Mouse (Mus musculus) brain, embryonic 14.5 days (tissue): ENCODE results near the gene Cd70.

Experiments used
- CTCF ChIP-seq: fragments of 200-500 bp; IDR thresholded peaks from 2 replicates; pipeline ENCODE4 v1.5.1; 2012; ENCODE audit warnings: inconsistent platforms, mild to moderate bottlenecking, moderate library complexity, borderline replicate concordance; ENCODE audit not compliant: insufficient read depth, insufficient read length; ENCODE audit errors: extremely low read depth
- POLR2A ChIP-seq: fragments of 200-500 bp; IDR thresholded peaks from 2 replicates; pipeline ENCODE4 v1.6.1; 2012; ENCODE audit warnings: mild to moderate bottlenecking, inconsistent platforms, borderline replicate concordance; ENCODE audit not compliant: poor library complexity, insufficient read depth, insufficient read length, severe bottlenecking; ENCODE audit errors: extremely low read depth

DNA sequence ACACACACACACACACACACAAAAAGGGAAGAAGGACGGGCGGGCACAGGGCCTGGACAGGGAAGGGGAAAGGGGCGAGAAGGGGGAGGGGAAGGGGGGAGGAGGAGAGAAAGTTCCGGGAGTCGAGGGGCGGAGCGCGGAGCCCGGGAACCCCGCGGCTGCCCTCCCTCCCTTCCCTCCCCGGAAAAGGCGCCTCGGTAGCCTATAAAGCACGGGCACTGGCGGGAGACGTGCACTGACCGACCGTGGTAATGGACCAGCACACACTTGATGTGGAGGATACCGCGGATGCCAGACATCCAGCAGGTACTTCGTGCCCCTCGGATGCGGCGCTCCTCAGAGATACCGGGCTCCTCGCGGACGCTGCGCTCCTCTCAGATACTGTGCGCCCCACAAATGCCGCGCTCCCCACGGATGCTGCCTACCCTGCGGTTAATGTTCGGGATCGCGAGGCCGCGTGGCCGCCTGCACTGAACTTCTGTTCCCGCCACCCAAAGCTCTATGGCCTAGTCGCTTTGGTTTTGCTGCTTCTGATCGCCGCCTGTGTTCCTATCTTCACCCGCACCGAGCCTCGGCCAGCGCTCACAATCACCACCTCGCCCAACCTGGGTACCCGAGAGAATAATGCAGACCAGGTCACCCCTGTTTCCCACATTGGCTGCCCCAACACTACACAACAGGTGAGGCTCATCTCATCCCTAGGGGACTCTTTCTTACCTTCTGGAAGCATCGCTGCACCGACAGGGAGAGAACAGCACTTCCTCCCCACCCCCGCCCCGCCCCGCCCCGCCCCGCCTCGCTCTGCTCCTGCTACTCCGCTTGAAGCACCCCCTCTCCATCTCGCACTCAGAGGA, 44.2 kb downstream of the Cd70 start, which contains the start of gene Tnfsf9:
- TF ChIP-seq CTCF (no peak), POLR2A (peak; percentile 14; the same call in 1 of the 2 replicates)
